Mouse (Mus musculus): Measurements from ENCODE around the gene Zcchc9.

The Zcchc9 gene

DNA sequence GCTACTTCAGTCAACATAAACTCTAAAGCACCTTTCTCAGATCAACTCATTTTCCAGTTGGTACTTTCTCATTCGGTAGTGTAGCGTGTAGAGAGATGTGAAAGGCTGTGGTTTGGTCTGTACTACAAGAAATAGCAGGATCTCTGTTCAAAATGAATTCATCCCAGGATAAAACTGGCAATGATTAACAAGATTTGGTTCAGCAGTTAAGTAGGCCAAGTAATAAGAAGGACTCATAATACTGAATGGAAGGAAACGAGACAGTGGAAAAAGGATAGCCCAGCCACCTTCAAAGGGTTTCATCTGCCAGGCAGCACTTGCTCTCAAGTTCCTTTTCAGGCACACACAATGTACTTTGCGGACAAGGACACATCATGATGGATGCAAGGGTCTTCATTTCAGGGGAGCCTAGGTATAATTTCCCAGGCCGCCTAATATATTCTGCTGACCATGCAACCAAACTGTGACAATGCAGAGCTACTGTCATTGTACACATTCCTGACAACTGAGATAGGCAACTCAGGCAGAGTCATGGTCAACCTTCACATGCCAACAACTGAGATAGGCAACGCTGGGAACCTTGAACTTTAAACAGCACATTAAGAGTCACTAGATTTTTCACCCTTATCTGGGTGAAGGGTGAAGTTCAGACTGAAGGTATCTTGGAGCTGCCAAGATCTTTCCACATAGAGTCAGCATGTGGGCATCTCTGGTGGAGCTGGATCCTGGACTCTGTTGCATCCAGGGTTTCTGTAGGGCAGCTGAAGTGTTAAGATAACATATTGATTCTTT, 45.7 kb downstream of the Zcchc9 start:
- DNase-seq = no peak

GRCm38 (mm10) chr13:91760302-91761050, 47.0 kb downstream of the Zcchc9 start:
- DNase-seq = no peak

DNA sequence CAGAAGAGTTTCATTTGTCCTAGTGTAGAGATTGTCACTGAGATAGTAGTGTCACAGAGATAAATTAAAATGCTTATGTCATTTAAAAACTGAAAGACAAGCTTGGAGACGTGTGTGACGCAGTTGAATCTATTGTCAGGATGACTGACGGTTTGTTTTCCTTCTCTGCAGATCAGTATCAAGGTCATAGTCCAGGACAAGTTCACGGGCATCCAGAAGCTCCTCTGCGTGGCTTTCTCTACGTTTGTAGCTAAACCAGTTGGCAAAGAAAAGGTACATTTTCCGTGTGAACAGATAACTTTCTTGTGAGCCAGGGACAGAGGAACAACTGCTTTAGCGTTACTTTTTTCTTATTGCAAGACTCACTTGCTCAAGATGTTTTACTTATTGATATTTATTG, 47.7 kb downstream of the Zcchc9 start:
- no peak for DNase-seq

DNA sequence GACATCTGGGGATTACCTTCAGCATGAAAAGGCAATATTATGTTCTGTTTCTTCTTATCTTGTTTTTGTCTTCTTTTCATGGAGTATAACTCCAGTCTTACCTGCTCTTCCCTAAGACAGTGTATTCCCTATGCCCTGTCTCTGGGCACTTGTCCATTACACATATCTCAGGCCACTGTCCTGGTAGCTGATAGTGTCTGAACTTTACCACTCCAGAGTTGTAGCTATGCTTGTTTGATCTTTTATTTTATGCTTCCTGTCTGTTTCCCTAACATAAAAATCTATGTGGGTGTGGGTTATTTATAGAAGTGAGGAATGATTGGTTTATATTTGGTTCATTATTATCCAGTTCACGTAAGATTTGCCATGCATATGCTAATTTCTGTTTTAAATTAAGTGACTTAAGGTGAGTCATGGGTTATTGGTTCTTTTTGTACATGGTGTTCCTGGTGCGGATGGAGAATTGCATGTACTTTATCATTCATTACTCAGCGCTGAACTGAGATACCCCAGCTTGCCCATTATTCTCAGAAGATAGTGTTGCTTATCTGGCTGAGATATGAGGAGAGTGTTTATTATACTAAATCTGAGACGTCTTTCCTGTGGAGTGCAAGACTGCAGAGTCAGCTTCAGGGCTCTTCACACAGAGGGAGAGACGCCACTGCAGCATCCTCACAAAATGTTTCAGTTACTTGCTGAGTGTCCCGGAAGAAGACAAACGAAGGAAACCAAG, 49.0 kb downstream of the Zcchc9 start:
- no peak for DNase-seq

- no peak for DNase-seq
These were observed 51.3 kb downstream of the Zcchc9 start for GRCm38 (mm10) chr13:91756230-91756629.

- no peak for DNase-seq
These were observed 52.7 kb downstream of the Zcchc9 start for GRCm38 (mm10) chr13:91754762-91755161.

DNA sequence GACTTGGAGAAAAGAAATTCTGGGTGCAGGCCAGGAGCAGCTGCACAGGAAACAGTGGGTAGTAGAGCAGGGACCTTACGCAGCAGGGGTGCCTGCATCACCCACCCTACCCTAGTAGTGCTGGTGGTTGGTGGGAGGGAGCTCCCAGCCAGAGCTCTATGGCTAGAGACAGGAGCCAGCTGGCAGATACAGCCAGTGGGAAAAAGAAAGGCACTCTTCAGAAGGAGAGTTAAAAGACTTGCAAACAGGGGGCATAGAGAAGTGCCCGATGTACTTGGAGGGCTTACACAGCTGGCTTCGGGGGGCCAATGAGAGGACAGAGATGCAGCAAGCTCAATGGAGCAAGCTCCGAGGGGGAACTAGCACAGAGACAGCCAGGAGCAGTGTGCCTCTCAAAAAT, 53.8 kb downstream of the Zcchc9 start:
- no peak for DNase-seq

DNA sequence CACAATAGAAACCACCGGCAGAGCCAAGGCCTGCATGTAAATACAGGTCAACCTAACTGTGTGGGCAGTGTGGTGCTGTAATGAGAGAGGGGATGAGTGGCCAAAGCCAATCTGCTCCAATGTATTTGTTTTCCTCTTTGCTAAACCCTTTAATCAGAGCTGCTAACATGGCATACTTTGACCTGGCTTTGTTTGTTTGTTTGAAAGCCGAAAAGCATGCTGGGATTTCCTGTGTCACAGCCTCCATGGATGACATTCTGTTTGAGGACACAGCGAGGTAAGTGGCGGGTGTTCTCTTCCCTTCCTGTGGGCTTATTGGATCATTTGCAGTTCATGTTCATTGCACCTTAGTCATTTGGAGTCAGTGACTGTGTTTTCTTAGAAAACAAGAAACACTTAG, 57.5 kb downstream of the Zcchc9 start:
- no peak for DNase-seq

DNA sequence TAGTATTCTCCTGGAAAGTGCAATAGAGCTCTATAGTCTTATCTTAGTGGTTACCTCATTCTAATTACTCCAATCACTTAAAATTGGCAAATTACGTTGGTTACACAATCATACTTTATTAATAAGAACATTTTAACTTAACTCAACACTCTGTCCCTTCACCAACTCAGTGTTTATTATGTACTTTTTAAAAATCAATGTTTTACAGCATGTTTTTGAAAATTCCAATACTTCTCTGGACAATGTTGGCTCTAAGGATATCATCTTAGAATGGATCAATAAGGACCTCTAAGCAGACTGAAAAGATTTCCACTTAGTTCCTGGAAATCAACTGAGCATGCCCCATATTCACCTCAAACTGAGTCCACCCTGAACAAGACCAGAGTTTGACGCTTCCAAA, 59.1 kb downstream of the Zcchc9 start:
- DNase-seq = no peak

Data from cerebellum, adult 9-11 months (tissue).